Mouse (Mus musculus): ENCODE data around the gene Ppp2r1b.

Ppp2r1b gene

GRCm38 (mm10) chr9:50865803-50866202 is 20.7 kb downstream of the Ppp2r1b start:
- DNase-seq (ENCODE audit: low read depth, low spot score), result no peak

DNA sequence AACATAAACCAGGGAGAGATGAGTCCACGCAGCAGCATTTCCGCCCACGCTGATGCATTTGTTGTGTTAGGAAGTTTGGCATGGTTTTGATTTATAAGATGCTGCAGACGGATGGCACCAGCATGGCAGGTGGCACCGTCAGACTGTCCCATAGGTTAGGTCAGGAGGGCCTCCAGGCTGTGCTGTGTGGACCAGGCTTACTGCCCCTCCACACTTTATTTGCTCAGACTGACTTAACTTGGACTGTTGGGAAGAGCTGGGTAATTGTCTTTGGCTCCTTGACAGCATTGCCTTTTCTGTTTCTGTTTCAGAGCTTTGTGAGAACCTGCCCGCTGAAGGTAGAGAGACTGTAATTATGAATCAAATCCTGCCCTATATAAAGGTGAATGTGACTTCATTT is 21.9 kb downstream of the Ppp2r1b start:
- no peak for DNase-seq (ENCODE audit: low read depth, low spot score)

DNA sequence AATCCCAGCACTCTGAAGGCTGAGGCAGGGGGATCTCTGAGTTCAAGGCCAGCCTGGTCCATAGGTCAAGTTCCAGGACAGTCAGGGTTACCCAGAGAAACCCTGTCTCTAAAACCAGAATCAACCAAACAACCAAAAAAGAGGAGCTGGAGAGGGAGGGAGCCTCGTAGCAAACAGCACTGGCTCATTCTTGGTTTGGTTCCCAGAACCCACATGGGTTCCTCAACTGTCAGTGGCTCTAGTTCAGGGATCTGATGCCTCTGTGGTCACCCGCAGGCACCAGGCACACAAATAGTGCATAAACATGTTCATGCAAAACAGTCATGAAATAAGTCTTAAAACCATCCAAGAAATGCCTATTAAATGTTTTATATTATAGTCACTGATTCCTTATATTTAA is 23.1 kb downstream of the Ppp2r1b start:
- DNase-seq (ENCODE audit: low read depth, low spot score), result no peak

DNA sequence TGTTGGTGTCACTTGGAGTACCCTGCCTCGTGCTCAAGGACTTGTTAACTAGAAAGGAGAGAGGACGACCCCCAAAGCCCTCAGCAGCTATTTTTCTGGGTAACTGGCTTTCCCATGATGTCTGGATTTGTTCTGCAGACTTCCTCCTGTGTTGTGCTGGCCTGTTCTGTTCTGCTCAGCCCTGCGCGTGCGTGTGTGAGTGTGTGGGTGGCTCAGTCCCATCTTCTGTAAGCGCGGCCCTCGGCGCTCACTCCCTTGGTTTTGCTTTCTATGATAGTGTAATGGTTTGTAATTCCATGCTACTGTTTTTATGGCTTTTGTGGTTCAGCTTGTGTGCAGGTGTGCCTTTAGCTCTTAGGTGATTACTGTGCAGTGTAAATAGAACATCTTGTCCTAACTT is 28.1 kb downstream of the Ppp2r1b start:
- no peak for DNase-seq (ENCODE audit: low read depth, low spot score)

GRCm38 (mm10) chr9:50874031-50874430 is 28.9 kb downstream of the Ppp2r1b start:
- DNase-seq (ENCODE audit: low read depth, low spot score), result no peak

DNA sequence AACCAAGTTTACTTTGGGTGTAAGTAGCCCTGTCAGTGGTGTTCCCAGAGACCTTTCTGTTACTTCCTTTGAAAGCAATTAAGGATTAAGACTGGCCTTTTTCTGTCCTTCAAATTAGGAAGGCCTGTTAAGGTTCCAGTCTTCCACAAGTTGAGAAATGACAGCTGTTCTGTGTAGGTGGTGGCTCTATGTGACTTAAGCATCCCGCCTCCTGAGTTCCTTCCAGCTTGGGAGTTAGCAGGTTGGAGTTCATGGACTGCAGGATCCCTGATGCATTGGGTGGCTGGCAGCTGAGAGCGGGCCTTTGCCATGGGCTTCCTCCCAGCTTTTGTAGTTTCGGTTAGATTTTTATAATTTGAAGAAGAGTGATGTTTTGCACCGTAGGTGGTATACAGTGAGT is 30.4 kb downstream of the Ppp2r1b start:
- DNase-seq (ENCODE audit: low read depth, low spot score), result no peak

DNA sequence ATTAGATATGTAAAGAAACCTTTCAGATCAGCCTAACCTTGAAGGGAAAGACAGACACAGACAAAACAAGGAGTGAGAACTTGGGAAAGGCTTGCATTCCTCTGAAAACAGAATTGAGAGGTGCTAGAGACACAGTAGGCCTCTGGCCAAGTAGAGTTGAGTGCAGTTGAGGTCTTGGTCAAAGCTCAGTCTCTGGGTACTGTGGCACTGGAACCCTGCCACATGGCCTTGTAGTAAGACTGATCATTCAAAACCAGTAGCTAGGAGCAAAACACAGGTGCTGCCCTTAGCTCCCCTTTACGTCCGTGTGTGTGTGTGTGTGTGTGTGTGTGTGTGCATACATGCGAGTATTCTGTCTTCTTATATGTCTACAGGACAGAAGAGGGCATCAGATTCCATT is 31.2 kb downstream of the Ppp2r1b start:
- no peak for DNase-seq (ENCODE audit: low read depth, low spot score)

DNA sequence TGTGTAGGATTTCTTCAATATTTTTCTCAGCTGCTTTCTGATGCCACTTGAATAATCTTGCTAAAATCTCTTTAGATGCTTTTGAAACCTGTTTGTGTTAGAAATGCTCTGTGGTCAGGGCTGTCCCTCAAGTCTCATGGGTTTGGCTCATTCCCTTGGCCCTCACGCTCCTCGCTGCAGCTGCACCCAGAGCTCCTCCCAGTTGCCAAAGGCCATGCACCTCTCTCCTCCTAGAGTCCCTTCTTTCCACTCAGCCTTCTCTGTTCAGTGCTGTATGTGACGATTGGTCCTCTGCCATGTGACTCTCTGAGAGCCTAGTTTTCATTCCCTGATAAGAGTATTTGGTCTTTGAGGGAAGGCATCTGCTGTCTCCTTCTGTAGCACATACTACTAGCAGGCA is 32.3 kb downstream of the Ppp2r1b start:
- DNase-seq (ENCODE audit: low read depth, low spot score), result no peak

- no peak for DNase-seq (ENCODE audit: low read depth, low spot score)
Observed at GRCm38 (mm10) chr9:50882183-50882582, 37.1 kb downstream of the Ppp2r1b start.

DNA sequence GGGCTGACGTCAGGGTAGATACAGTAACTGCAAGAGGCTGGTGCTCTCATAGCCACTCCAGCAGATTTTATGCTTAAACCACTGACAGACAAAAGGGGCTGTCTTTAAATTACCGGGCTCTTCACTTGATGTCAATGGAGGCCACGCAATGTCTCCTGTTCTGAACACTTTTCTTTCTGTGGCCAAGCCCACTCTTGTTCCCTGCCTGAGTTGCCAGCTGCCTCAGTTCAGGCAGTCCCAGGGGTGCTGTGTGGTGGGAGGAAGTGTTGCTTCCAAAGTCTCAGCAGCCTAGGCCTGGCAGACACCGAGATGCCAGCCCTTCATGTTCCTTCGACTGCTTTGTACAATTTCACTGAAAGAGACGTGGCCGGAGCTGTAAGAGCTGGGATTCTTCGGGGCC is 39.0 kb downstream of the Ppp2r1b start:
- DNase-seq (ENCODE audit: low read depth, low spot score), result no peak

- peak; percentile 13 for DNase-seq (ENCODE audit: low read depth, low spot score)
Observed at GRCm38 (mm10) chr9:50884741-50885599, 39.9 kb downstream of the Ppp2r1b start.

- DNase-seq (ENCODE audit: low read depth, low spot score), result no peak
Observed at GRCm38 (mm10) chr9:50885600-50885987, 40.5 kb downstream of the Ppp2r1b start.

GRCm38 (mm10) chr9:50886870-50887269 is 41.8 kb downstream of the Ppp2r1b start:
- DNase-seq (ENCODE audit: low read depth, low spot score), result no peak

- no peak for DNase-seq (ENCODE audit: low read depth, low spot score)
Observed at GRCm38 (mm10) chr9:50887351-50887750, 42.2 kb downstream of the Ppp2r1b start.

GRCm38 (mm10) chr9:50889211-50889610 is 44.1 kb downstream of the Ppp2r1b start:
- DNase-seq (ENCODE audit: low read depth, low spot score), result no peak

DNA sequence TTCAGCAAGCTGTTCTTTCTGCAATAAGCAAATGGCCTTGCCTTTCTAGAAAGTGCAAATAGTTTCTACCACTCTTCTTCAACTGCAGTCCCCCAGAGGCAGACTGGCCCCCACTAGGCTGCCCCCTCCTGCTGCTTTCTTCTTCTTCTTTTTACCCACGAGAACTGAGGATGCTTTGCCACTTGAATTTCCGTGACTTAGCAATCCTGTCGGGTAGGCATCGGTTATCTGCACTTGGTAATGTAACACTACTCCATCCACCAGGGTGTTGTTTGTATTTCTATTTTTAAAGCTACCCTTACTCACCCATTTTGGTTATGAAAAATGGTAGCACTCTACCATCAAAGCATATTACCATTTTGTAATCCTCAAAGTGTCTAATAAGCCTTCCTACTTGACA is 44.9 kb downstream of the Ppp2r1b start:
- no peak for DNase-seq (ENCODE audit: low read depth, low spot score)

- no peak for DNase-seq (ENCODE audit: low read depth, low spot score)
Observed at GRCm38 (mm10) chr9:50890494-50891090, 45.5 kb downstream of the Ppp2r1b start.

GRCm38 (mm10) chr9:50893665-50894064 is 48.6 kb downstream of the Ppp2r1b start:
- DNase-seq (ENCODE audit: low read depth, low spot score), result no peak

DNA sequence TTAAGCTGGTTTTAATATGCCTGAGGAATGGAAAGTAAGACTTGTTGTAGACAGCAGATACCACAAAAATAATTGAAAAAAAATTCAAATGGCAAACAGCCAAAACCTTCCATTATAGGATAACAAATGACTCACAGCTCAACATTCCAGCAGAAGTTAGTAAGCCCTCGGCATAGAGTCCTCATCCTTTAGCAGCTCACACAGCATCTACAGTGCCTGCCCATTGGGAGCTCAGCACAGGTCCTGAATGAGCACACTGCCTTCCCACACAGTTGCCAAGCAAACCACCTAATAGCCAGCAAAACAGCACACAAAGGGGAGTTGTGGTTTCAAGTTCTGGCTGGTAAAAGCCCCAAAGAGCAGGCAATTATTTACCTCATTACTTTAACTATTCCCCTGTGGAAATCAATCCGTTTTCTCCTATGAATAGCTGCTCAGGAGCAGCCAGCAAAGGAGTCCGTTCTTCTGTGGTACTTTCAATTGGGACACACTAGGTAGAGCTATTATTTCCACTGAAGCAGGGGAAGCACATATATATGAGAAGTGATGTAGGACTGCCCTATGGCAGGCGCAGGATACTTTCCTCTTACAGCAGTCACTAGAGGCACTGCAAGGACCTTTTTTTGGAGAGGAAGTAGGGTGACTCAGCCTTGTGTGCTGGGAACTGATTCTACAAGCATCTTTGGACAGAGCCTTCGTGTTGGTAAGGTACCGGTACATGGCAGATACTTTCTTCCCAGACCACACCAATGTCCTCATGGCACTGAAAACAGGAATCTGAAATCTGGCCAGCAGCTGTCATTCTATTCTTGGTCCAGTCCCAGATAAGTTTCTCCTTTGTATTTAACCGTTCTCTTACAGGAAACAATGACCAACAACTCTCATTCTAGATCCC is 55.2 kb downstream of the Ppp2r1b start:
- DNase-seq (ENCODE audit: low read depth, low spot score), result peak; percentile 11

DNA sequence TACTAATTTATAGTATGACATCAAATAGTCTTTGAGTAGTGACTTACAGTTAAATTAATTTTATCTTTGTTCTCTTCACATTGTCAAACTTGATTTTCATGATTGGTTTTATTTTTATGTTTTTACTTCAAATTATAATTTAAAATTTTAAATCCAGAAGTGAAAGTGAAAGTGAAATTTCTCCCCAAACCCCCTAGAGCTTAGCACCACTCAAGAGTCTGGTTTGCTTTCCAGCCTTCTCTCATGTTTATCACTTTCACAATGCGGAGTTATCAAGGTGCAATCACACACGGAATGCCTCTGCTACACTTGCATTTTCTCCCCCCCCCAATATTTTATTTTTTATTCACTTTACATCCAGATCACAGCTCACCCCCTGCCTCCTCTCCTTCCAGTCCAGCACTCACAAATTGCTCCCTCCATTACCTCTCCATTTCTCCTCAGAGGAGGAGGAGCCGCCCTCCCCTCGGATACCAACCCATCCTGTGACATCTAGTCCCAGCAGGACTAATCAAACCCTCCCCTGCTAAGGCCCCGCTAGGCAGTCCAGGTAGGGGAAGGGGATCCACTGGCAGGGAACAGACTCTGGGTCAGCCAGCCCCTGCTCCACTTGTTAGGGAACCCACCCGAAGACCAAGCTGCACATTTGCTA is 59.2 kb downstream of the Ppp2r1b start:
- DNase-seq (ENCODE audit: low read depth, low spot score), result no peak

DNA sequence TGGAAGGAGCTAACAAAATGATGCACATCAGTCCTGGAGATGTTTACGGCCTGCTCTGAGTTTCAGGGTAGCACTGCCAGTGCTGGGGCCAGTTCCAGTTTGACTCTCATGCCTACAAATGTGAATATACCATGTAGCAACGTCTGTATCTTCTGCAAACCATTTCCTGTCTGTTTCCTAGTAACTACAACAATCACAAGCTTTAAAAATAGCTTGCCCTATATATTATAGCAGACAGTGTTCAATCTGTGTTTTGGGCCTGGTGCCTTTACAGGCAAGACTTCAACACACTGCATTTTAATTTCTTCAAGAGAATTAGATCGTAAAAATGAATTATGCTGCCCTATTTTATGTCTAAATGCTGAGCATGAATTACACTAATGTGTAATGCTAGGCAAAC is 60.2 kb downstream of the Ppp2r1b start:
- no peak for DNase-seq (ENCODE audit: low read depth, low spot score)
